Mouse (Mus musculus): ENCODE data around the gene Magi2. TPM values are rescaled to one million over a fixed set of nuclear protein-coding genes. Genes with fewer than 3 reads are reported as not detected.
A peak's percentile ranks its signal among the peaks of the same experiment; 100 is the strongest.
"Not testable (repeated sequence)": the region's sequence is repeated elsewhere in the genome, so short reads cannot be mapped to it uniquely, and the experiment has no call there.

The Magi2 gene
- polyA plus RNA-seq, 1 experiment from 2014 or later = 3.8 TPM

GRCm38 (mm10) chr5:20241523-20241922, 1014.7 kb downstream of the Magi2 start:
- WGBS = 71% methylated on average over 2 of the region's 2 CpGs
- H3K9me3 ChIP-seq (ENCODE audit: control insufficient read depth, low read length) = no peaks in the 10 kb centered on the region
- ATAC-seq (ENCODE audit: low read depth) (no peak), DNase-seq (ENCODE audit: low spot score) (no peak)
- no peaks in the 10 kb centered on the region for H3K4me1 ChIP-seq (ENCODE audit: control insufficient read depth, insufficient read depth, low read length)
- H3K9ac ChIP-seq (ENCODE audit: low read depth, low read length) = no peak overlapping the region
- H3K36me3 ChIP-seq (ENCODE audit: control insufficient read depth, insufficient read depth, low read length) = no peaks in the 10 kb centered on the region
- H3K27me3 ChIP-seq (replicated peaks; ENCODE audit: control insufficient read depth, insufficient read depth, low read length) = no peaks in the 10 kb centered on the region
- no peak overlapping the region for H3K4me3 ChIP-seq (ENCODE audit: low read depth, low read length)
- no peak overlapping the region for H3K4me2 ChIP-seq (ENCODE audit: low read depth, low read length)
- no peak overlapping the region for H3K27ac ChIP-seq (replicated peaks; ENCODE audit: low read depth, low read length)

GRCm38 (mm10) chr5:20242496-20242895, 1015.7 kb downstream of the Magi2 start:
- ATAC-seq (ENCODE audit: low read depth) = no peak
- H3K4me3 ChIP-seq (ENCODE audit: low read depth, low read length) = no peak overlapping the region
- H3K4me1 ChIP-seq (ENCODE audit: control insufficient read depth, insufficient read depth, low read length) = no peaks in the 10 kb centered on the region
- H3K27me3 ChIP-seq (replicated peaks; ENCODE audit: control insufficient read depth, insufficient read depth, low read length) = no peaks in the 10 kb centered on the region
- H3K9ac ChIP-seq (ENCODE audit: low read depth, low read length) = no peak overlapping the region
- no peaks in the 10 kb centered on the region for H3K9me3 ChIP-seq (ENCODE audit: control insufficient read depth, low read length)
- H3K36me3 ChIP-seq (ENCODE audit: control insufficient read depth, insufficient read depth, low read length) = no peaks in the 10 kb centered on the region
- no peak overlapping the region for H3K27ac ChIP-seq (replicated peaks; ENCODE audit: low read depth, low read length)
- H3K4me2 ChIP-seq (ENCODE audit: low read depth, low read length) = no peak overlapping the region
- DNase-seq (ENCODE audit: low spot score) = no peak

- no peak for ATAC-seq (ENCODE audit: low read depth)
- 91% methylated on average over 6 of the region's 6 CpGs for WGBS
- Histone ChIP-seq H3K4me3 (ENCODE audit: low read depth, low read length) (no peak overlapping the region), H3K27me3 (replicated peaks; ENCODE audit: control insufficient read depth, insufficient read depth, low read length) (no peaks in the 10 kb centered on the region), H3K27ac (replicated peaks; ENCODE audit: low read depth, low read length) (no peak overlapping the region), H3K4me1 (ENCODE audit: control insufficient read depth, insufficient read depth, low read length) (no peaks in the 10 kb centered on the region), H3K36me3 (ENCODE audit: control insufficient read depth, insufficient read depth, low read length) (no peaks in the 10 kb centered on the region), H3K9ac (ENCODE audit: low read depth, low read length) (no peak overlapping the region), H3K9me3 (ENCODE audit: control insufficient read depth, low read length) (no peaks in the 10 kb centered on the region), H3K4me2 (ENCODE audit: low read depth, low read length) (no peak overlapping the region)
- DNase-seq (ENCODE audit: low spot score) = no peak
Measured at GRCm38 (mm10) chr5:20249382-20249781, 1022.5 kb downstream of the Magi2 start.

- WGBS = 80% methylated on average over 6 of the region's 6 CpGs
- H3K4me3 ChIP-seq (ENCODE audit: low read depth, low read length) = no peak overlapping the region
- ATAC-seq (ENCODE audit: low read depth) (no peak), DNase-seq (ENCODE audit: low spot score) (no peak)
- H3K9ac ChIP-seq (ENCODE audit: low read depth, low read length) = no peak overlapping the region
- no peaks in the 10 kb centered on the region for H3K27me3 ChIP-seq (replicated peaks; ENCODE audit: control insufficient read depth, insufficient read depth, low read length)
- H3K27ac ChIP-seq (replicated peaks; ENCODE audit: low read depth, low read length) = no peak overlapping the region
- no peaks in the 10 kb centered on the region for H3K4me1 ChIP-seq (ENCODE audit: control insufficient read depth, insufficient read depth, low read length)
- no peak overlapping the region for H3K4me2 ChIP-seq (ENCODE audit: low read depth, low read length)
- no peaks in the 10 kb centered on the region for H3K36me3 ChIP-seq (ENCODE audit: control insufficient read depth, insufficient read depth, low read length)
- no peaks in the 10 kb centered on the region for H3K9me3 ChIP-seq (ENCODE audit: control insufficient read depth, low read length)
Measured at GRCm38 (mm10) chr5:20251541-20251940, 1024.7 kb downstream of the Magi2 start.

- DNase-seq (ENCODE audit: low spot score) = peak; percentile 16
- Histone ChIP-seq H3K27ac (replicated peaks; ENCODE audit: low read depth, low read length) (no peak overlapping the region), H3K36me3 (ENCODE audit: control insufficient read depth, insufficient read depth, low read length) (no peaks in the 10 kb centered on the region), H3K9ac (ENCODE audit: low read depth, low read length) (no peak overlapping the region), H3K4me3 (ENCODE audit: low read depth, low read length) (no peak overlapping the region), H3K9me3 (ENCODE audit: control insufficient read depth, low read length) (no peaks in the 10 kb centered on the region), H3K4me1 (ENCODE audit: control insufficient read depth, insufficient read depth, low read length) (peaks cover 7% of the 10 kb centered on the region; the same call in 1 of the 2 replicates), H3K4me2 (ENCODE audit: low read depth, low read length) (no peak overlapping the region), H3K27me3 (replicated peaks; ENCODE audit: control insufficient read depth, insufficient read depth, low read length) (no peaks in the 10 kb centered on the region)
- ATAC-seq (ENCODE audit: low read depth) = no peak
- WGBS = 80% methylated on average over 3 of the region's 3 CpGs
Measured at GRCm38 (mm10) chr5:20256150-20256868, 1029.5 kb downstream of the Magi2 start.

GRCm38 (mm10) chr5:20256933-20257332, 1030.1 kb downstream of the Magi2 start:
- WGBS = 58% methylated on average over 2 of the region's 2 CpGs
- H3K27ac ChIP-seq (replicated peaks; ENCODE audit: low read depth, low read length) = no peak overlapping the region
- H3K9me3 ChIP-seq (ENCODE audit: control insufficient read depth, low read length) = no peaks in the 10 kb centered on the region
- no peak overlapping the region for H3K9ac ChIP-seq (ENCODE audit: low read depth, low read length)
- H3K4me2 ChIP-seq (ENCODE audit: low read depth, low read length) = no peak overlapping the region
- ATAC-seq (ENCODE audit: low read depth) (no peak), DNase-seq (ENCODE audit: low spot score) (no peak)
- H3K36me3 ChIP-seq (ENCODE audit: control insufficient read depth, insufficient read depth, low read length) = no peaks in the 10 kb centered on the region
- H3K27me3 ChIP-seq (replicated peaks; ENCODE audit: control insufficient read depth, insufficient read depth, low read length) = no peaks in the 10 kb centered on the region
- peaks cover 7% of the 10 kb centered on the region; the same call in 1 of the 2 replicates for H3K4me1 ChIP-seq (ENCODE audit: control insufficient read depth, insufficient read depth, low read length)
- H3K4me3 ChIP-seq (ENCODE audit: low read depth, low read length) = no peak overlapping the region

- DNase-seq (ENCODE audit: low spot score) = no peak
- 64% methylated on average over 4 of the region's 4 CpGs for WGBS
- no peak for ATAC-seq (ENCODE audit: low read depth)
- Histone ChIP-seq H3K4me2 (ENCODE audit: low read depth, low read length) (no peak overlapping the region), H3K9ac (ENCODE audit: low read depth, low read length) (no peak overlapping the region), H3K27me3 (replicated peaks; ENCODE audit: control insufficient read depth, insufficient read depth, low read length) (no peaks in the 10 kb centered on the region), H3K4me1 (ENCODE audit: control insufficient read depth, insufficient read depth, low read length) (peaks cover 7% of the 10 kb centered on the region; the same call in 1 of the 2 replicates), H3K36me3 (ENCODE audit: control insufficient read depth, insufficient read depth, low read length) (no peaks in the 10 kb centered on the region), H3K4me3 (ENCODE audit: low read depth, low read length) (no peak overlapping the region), H3K27ac (replicated peaks; ENCODE audit: low read depth, low read length) (no peak overlapping the region), H3K9me3 (ENCODE audit: control insufficient read depth, low read length) (no peaks in the 10 kb centered on the region)
Measured at GRCm38 (mm10) chr5:20257419-20257818, 1030.6 kb downstream of the Magi2 start.

- Histone ChIP-seq H3K9me3 (ENCODE audit: control insufficient read depth, low read length) (no peaks in the 10 kb centered on the region), H3K27ac (replicated peaks; ENCODE audit: low read depth, low read length) (no peak overlapping the region; the same call in 1 of the 2 replicates), H3K4me2 (ENCODE audit: low read depth, low read length) (no peak overlapping the region), H3K4me3 (ENCODE audit: low read depth, low read length) (no peak overlapping the region), H3K4me1 (ENCODE audit: control insufficient read depth, insufficient read depth, low read length) (peaks cover 7% of the 10 kb centered on the region; the same call in 1 of the 2 replicates), H3K9ac (ENCODE audit: low read depth, low read length) (no peak overlapping the region), H3K27me3 (replicated peaks; ENCODE audit: control insufficient read depth, insufficient read depth, low read length) (no peaks in the 10 kb centered on the region), H3K36me3 (ENCODE audit: control insufficient read depth, insufficient read depth, low read length) (no peaks in the 10 kb centered on the region)
- DNase-seq (ENCODE audit: low spot score) = peak; percentile 70
- WGBS = 33% methylated on average over 3 of the region's 3 CpGs
- no peak for ATAC-seq (ENCODE audit: low read depth)
Measured at GRCm38 (mm10) chr5:20259719-20260118, 1032.9 kb downstream of the Magi2 start.

GRCm38 (mm10) chr5:20272680-20273079, 1045.8 kb downstream of the Magi2 start:
- not testable (repeated sequence) for H3K27ac ChIP-seq (replicated peaks; ENCODE audit: low read depth, low read length); H3K4me3 ChIP-seq (ENCODE audit: low read depth, low read length); H3K36me3 ChIP-seq (ENCODE audit: control insufficient read depth, insufficient read depth, low read length); H3K4me2 ChIP-seq (ENCODE audit: low read depth, low read length); H3K4me1 ChIP-seq (ENCODE audit: control insufficient read depth, insufficient read depth, low read length); DNase-seq (ENCODE audit: low spot score); H3K9me3 ChIP-seq (ENCODE audit: control insufficient read depth, low read length); ATAC-seq (ENCODE audit: low read depth); H3K27me3 ChIP-seq (replicated peaks; ENCODE audit: control insufficient read depth, insufficient read depth, low read length); H3K9ac ChIP-seq (ENCODE audit: low read depth, low read length)
- 82% methylated on average over 1 of the region's 1 CpGs for WGBS

Measured in embryonic facial prominence, embryonic 14.5 days (tissue).